Mouse (Mus musculus): ENCODE results near the gene Cavin3. TPM values are rescaled to one million over a fixed set of nuclear protein-coding genes. Genes with fewer than 3 reads are reported as not detected.

Cavin3 gene
- total RNA-seq, 2 experiments from 2014 or later: 9.1 to 13.0 TPM

Other genes starting within 250 kb of the Cavin3 start
- not detected for gene Olfr688, start 194.2 kb downstream of the Cavin3 start, total RNA-seq (2021)
- gene Olfr689, start 171.1 kb downstream of the Cavin3 start, total RNA-seq (2021): not detected
- not detected for gene Olfr690, start 148.2 kb downstream of the Cavin3 start, total RNA-seq (2021)
- gene Olfr691, start 140.0 kb downstream of the Cavin3 start, total RNA-seq (2021): not detected
- gene Olfr692, start 114.1 kb downstream of the Cavin3 start, total RNA-seq (2021): not detected
- not detected for gene Gm5901, start 107.3 kb downstream of the Cavin3 start, total RNA-seq (2021)
- 10 to 100 TPM; 11.0 to 12.2 TPM for gene Fam160a2, start 82.2 kb downstream of the Cavin3 start, total RNA-seq (2021)
- not detected for gene Cnga4, start 77.7 kb downstream of the Cavin3 start, total RNA-seq (2021)
- not detected for gene Cckbr, start 56.6 kb downstream of the Cavin3 start, total RNA-seq (2021)
- 10 to 100 TPM; 49.7 to 53.4 TPM for gene Smpd1, start 72.1 kb upstream of the Cavin3 start, total RNA-seq (2021)
- 1 to 10 TPM; 7.4 to 7.5 TPM for gene Apbb1, start 99.4 kb upstream of the Cavin3 start, total RNA-seq (2021)
- gene Hpx, start 117.8 kb upstream of the Cavin3 start, total RNA-seq (2021): 1 to 10 TPM in 1 of 2 experiments, not detected in 1; 1.6 TPM
- 10 to 100 TPM; 12.6 to 13.8 TPM for gene Trim3, start 151.3 kb upstream of the Cavin3 start, total RNA-seq (2021)
- gene Timm10b, start 157.8 kb upstream of the Cavin3 start, total RNA-seq (2021): 10 to 100 TPM; 58.3 to 59.7 TPM
- 1 to 10 TPM; 5.3 to 7.4 TPM for gene Arfip2, start 158.1 kb upstream of the Cavin3 start, total RNA-seq (2021)
- under 1 TPM; 0.57 to 0.98 TPM for gene Gm45799, start 158.3 kb upstream of the Cavin3 start, total RNA-seq (2021)
- under 1 TPM; 0.14 to 0.33 TPM for gene Dnhd1, start 168.5 kb upstream of the Cavin3 start, total RNA-seq (2021)